Mouse (Mus musculus): ENCODE results near the gene Actn2. TPM values are rescaled to one million over a fixed set of nuclear protein-coding genes. Genes with fewer than 3 reads are reported as not detected.

Actn2 gene
- polyA plus RNA-seq, 1 experiment from 2014 or later = 4.6 TPM

DNA sequence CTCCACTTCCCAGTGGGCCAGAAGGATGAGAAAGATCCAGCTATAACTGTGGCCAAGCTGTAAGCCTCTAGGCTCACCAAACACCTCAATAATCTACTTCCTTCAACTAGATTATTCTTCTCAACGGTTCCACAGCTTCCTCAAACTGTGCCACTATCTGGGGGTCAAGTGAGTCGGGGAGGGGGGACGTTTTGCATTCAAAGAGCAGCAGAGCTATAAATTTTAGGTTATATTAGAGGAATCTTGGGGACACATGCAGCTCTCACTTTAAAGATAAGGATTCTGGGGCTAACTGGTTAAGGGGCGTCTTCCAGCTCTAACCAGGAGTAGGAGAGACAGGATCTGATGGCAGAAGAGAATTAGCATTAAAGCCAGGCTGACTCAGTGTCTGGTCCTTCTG is 15.6 kb upstream of the Actn2 start:
- no peak overlapping the region for H3K4me2 ChIP-seq (ENCODE audit: low read length)
- no peak overlapping the region for H3K9ac ChIP-seq (replicated peaks; ENCODE audit: low read depth, low read length)
- no peak overlapping the region for H3K27ac ChIP-seq (ENCODE audit: low read length)
- H3K36me3 ChIP-seq (ENCODE audit: control insufficient read depth, insufficient read depth) = no peaks in the 10 kb centered on the region
- no peaks in the 10 kb centered on the region for H3K27me3 ChIP-seq (replicated peaks; ENCODE audit: control insufficient read depth, insufficient read depth, low read length)
- no peak for ATAC-seq
- H3K4me1 ChIP-seq (replicated peaks; ENCODE audit: control insufficient read depth, insufficient read depth, low read length) = no peaks in the 10 kb centered on the region
- 71% methylated on average over 4 of the region's 4 CpGs for WGBS
- H3K9me3 ChIP-seq (ENCODE audit: control insufficient read depth, low read length) = no peaks in the 10 kb centered on the region
- no peak overlapping the region for H3K4me3 ChIP-seq (replicated peaks; ENCODE audit: low read length)

DNA sequence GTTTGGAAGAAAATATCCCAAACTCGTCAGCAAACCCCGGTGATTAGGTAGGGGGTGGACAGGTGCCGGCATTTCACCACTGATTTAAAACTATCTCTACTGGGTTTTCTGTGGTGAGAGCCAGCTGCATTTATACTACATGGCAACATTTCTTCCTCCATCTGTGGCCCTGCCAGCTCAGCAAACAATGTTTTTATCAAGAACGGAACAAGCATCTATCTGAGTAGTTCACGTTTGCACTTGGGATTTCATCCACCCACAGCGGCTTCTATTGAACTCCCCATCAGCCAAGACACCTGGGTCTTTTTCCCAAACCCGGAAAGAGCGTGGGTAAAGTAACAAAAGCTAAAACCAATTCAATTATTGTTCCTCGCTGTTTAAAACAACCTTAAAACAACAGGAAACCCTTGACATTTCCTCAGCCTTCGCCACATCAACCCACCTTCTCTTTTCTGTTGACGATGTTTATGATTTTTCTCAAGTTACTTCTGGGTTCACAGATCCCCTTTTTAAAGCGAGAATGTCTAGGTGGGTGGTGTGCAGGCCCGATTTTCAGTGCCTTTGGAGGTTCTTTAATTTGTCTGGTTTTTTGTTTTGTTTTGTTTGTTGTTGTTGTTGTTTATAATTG is 8.8 kb upstream of the Actn2 start:
- no peaks in the 10 kb centered on the region for H3K4me1 ChIP-seq (replicated peaks; ENCODE audit: control insufficient read depth, insufficient read depth, low read length)
- ATAC-seq = no peak
- WGBS = 77% methylated on average over 13 of the region's 13 CpGs

DNA sequence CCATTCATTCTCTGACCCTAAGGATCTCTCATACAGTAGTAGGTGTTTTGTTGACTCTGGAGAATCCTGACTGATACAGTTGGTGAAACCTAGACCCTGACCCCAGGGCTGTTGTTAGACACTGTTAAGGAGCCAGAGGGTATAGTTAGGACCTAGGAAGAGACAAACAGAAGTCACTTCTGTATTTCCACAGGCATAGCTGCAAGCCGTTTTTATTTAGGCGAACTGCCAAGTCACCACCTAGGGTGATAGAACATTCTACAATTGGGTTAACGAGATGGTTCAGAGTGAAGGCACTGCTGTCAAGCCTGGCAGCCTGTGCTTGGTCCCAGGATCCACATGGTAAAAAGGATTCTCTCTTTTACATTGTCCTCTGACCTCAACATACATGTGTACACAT is 6.3 kb upstream of the Actn2 start:
- H3K9ac ChIP-seq (replicated peaks; ENCODE audit: low read depth, low read length) = no peak overlapping the region
- H3K36me3 ChIP-seq (ENCODE audit: control insufficient read depth, insufficient read depth) = no peaks in the 10 kb centered on the region
- no peak overlapping the region for H3K4me2 ChIP-seq (ENCODE audit: low read length)
- H3K4me3 ChIP-seq (replicated peaks; ENCODE audit: low read length) = no peak overlapping the region
- H3K9me3 ChIP-seq (ENCODE audit: control insufficient read depth, low read length) = no peaks in the 10 kb centered on the region
- no peak overlapping the region for H3K27ac ChIP-seq (ENCODE audit: low read length)
- WGBS = 47% methylated on average over 3 of the region's 3 CpGs
- no peaks in the 10 kb centered on the region for H3K27me3 ChIP-seq (replicated peaks; ENCODE audit: control insufficient read depth, insufficient read depth, low read length)
- no peaks in the 10 kb centered on the region for H3K4me1 ChIP-seq (replicated peaks; ENCODE audit: control insufficient read depth, insufficient read depth, low read length)
- no peak for ATAC-seq

More for the DNA sequence above, 8.8 kb upstream of the Actn2 start:
- Histone ChIP-seq H3K9me3 (ENCODE audit: control insufficient read depth, low read length) (no peaks in the 10 kb centered on the region), H3K27me3 (replicated peaks; ENCODE audit: control insufficient read depth, insufficient read depth, low read length) (no peaks in the 10 kb centered on the region), H3K4me3 (replicated peaks; ENCODE audit: low read length) (no peak overlapping the region), H3K4me2 (ENCODE audit: low read length) (no peak overlapping the region), H3K36me3 (ENCODE audit: control insufficient read depth, insufficient read depth) (no peaks in the 10 kb centered on the region), H3K27ac (ENCODE audit: low read length) (no peak overlapping the region), H3K9ac (replicated peaks; ENCODE audit: low read depth, low read length) (no peak overlapping the region)

DNA sequence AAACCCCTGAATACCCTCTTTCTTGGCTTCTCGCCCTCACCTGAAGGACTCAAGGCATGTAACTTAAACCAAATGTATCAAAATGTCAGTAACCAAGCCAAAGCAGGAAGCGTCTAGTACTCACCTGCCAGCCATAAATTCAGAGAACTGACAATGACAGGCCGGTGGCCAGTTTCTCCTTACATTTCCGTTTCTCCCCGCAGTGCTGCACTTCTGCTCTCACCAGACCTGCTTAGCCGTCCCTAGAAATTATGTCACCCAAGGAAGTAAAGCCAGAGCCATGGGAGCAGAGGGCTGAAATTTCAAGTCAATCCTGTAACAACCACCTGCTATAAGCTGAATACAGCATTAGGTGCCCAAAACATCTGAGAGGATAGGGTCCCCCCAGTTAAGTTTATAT is 887 bp upstream of the Actn2 start:
- H3K27me3 ChIP-seq (replicated peaks; ENCODE audit: control insufficient read depth, insufficient read depth, low read length) = no peaks in the 10 kb centered on the region
- no peak overlapping the region for H3K27ac ChIP-seq (ENCODE audit: low read length)
- peaks cover 4% of the 10 kb centered on the region; the same call in 1 of the 2 replicates for H3K4me1 ChIP-seq (replicated peaks; ENCODE audit: control insufficient read depth, insufficient read depth, low read length)
- WGBS = 74% methylated on average over 6 of the region's 6 CpGs
- H3K4me3 ChIP-seq (replicated peaks; ENCODE audit: low read length) = no peak overlapping the region
- H3K9ac ChIP-seq (replicated peaks; ENCODE audit: low read depth, low read length) = no peak overlapping the region
- no peaks in the 10 kb centered on the region for H3K36me3 ChIP-seq (ENCODE audit: control insufficient read depth, insufficient read depth)
- no peak for ATAC-seq
- H3K4me2 ChIP-seq (ENCODE audit: low read length) = no peak overlapping the region
- no peaks in the 10 kb centered on the region for H3K9me3 ChIP-seq (ENCODE audit: control insufficient read depth, low read length)

DNA sequence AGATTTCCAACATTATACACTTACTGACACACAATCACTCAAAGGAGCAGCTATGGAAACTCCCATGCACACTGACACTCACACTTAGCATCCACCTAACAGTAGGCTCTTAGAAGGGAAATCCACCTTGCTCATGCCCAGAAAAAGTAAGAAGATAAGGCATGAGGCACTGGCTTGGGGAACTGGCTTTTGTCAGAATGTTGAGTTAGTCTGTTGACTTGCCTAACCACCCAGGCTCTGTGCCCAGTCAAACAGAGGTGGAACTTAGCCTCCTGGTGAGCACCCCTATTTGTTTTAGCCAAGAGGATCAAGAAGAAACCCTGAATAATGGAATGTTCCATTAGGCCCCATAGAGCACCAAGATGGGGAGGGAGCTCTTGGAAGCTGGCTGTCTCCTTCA is 1.1 kb downstream of the Actn2 start:
- no peak for ATAC-seq

DNA sequence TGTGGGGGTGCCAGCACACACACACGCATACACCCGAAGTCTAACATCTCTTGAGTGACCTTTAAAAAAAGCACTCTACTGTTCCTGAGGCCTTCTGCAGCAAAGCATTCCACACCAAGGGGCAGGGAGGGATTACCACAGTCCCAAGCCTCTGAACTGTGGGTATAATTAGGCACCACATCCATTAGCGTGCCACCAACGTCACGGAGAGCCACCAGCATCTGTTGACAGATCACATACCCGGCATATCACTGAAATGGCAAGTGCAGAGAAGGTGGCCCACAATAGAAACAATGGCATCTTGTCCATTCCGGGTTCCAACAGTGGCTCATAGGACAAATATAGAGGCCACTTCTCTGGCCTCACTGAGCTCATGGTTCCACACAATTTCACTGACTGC is 2.8 kb downstream of the Actn2 start:
- Histone ChIP-seq H3K27ac (ENCODE audit: low read length) (no peak overlapping the region), H3K4me1 (replicated peaks; ENCODE audit: control insufficient read depth, insufficient read depth, low read length) (peaks cover 4% of the 10 kb centered on the region; the same call in 1 of the 2 replicates), H3K9ac (replicated peaks; ENCODE audit: low read depth, low read length) (no peak overlapping the region), H3K27me3 (replicated peaks; ENCODE audit: control insufficient read depth, insufficient read depth, low read length) (no peaks in the 10 kb centered on the region), H3K4me2 (ENCODE audit: low read length) (no peak overlapping the region), H3K4me3 (replicated peaks; ENCODE audit: low read length) (no peak overlapping the region), H3K9me3 (ENCODE audit: control insufficient read depth, low read length) (no peaks in the 10 kb centered on the region), H3K36me3 (ENCODE audit: control insufficient read depth, insufficient read depth) (no peaks in the 10 kb centered on the region)
- no peak for ATAC-seq
- WGBS = 88% methylated on average over 7 of the region's 7 CpGs

More for the DNA sequence above, 1.1 kb downstream of the Actn2 start:
- Histone ChIP-seq H3K36me3 (ENCODE audit: control insufficient read depth, insufficient read depth) (no peaks in the 10 kb centered on the region), H3K9me3 (ENCODE audit: control insufficient read depth, low read length) (no peaks in the 10 kb centered on the region), H3K27ac (ENCODE audit: low read length) (no peak overlapping the region), H3K9ac (replicated peaks; ENCODE audit: low read depth, low read length) (no peak overlapping the region), H3K4me3 (replicated peaks; ENCODE audit: low read length) (no peak overlapping the region), H3K4me2 (ENCODE audit: low read length) (no peak overlapping the region), H3K4me1 (replicated peaks; ENCODE audit: control insufficient read depth, insufficient read depth, low read length) (peaks cover 4% of the 10 kb centered on the region; the same call in 1 of the 2 replicates), H3K27me3 (replicated peaks; ENCODE audit: control insufficient read depth, insufficient read depth, low read length) (no peaks in the 10 kb centered on the region)

DNA sequence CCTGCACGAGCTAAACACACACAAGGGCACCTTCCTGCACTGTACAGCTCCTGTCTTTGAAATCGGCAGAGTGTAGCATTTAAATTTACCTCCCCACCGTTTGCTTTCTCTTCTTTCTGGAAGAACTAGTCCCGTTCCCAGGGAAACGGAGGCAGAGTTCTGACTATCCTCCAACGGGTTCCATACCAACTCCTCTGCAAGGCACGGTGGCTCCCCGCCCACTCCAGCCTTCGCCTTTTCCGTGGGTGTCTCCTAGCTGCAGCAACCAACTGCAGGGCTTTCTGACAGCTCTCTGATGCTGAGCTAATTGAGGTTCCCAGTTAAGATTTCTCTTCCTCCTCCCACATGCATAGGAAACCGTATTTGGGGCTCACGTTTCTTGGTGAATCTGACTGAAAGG is 6.5 kb downstream of the Actn2 start:
- Histone ChIP-seq H3K4me3 (replicated peaks; ENCODE audit: low read length) (no peak overlapping the region), H3K4me1 (replicated peaks; ENCODE audit: control insufficient read depth, insufficient read depth, low read length) (no peaks in the 10 kb centered on the region), H3K36me3 (ENCODE audit: control insufficient read depth, insufficient read depth) (no peaks in the 10 kb centered on the region), H3K9me3 (ENCODE audit: control insufficient read depth, low read length) (no peaks in the 10 kb centered on the region), H3K27ac (ENCODE audit: low read length) (no peak overlapping the region), H3K4me2 (ENCODE audit: low read length) (no peak overlapping the region), H3K27me3 (replicated peaks; ENCODE audit: control insufficient read depth, insufficient read depth, low read length) (no peaks in the 10 kb centered on the region), H3K9ac (replicated peaks; ENCODE audit: low read depth, low read length) (no peak overlapping the region)
- no peak for ATAC-seq
- WGBS = 70% methylated on average over 12 of the region's 12 CpGs

DNA sequence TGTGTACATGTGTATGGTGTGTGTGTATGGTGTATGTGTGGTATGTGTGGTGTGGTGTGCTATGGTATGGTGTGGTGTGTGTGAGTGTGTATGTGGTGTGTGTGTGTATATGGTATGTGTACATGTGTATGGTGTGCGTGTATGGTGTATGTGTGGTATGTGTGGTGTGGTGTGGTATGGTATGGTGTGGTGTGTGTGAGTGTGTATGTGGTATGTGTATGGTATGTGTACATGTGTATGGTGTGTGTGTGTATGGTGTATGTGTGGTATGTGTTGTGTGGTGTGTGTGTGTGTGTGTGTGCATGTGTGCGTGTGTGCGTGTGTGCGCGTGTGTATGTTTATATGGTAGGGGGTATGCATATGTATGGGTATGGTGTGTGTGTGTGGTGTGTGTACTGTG is 9.0 kb downstream of the Actn2 start:
- Histone ChIP-seq H3K36me3 (ENCODE audit: control insufficient read depth, insufficient read depth) (no peaks in the 10 kb centered on the region), H3K4me1 (replicated peaks; ENCODE audit: control insufficient read depth, insufficient read depth, low read length) (no peaks in the 10 kb centered on the region), H3K4me2 (ENCODE audit: low read length) (no peak overlapping the region), H3K27ac (ENCODE audit: low read length) (no peak overlapping the region), H3K4me3 (replicated peaks; ENCODE audit: low read length) (no peak overlapping the region), H3K27me3 (replicated peaks; ENCODE audit: control insufficient read depth, insufficient read depth, low read length) (no peaks in the 10 kb centered on the region), H3K9ac (replicated peaks; ENCODE audit: low read depth, low read length) (no peak overlapping the region), H3K9me3 (ENCODE audit: control insufficient read depth, low read length) (no peaks in the 10 kb centered on the region)
- WGBS = 97% methylated on average over 5 of the region's 5 CpGs
- ATAC-seq = no peak

DNA sequence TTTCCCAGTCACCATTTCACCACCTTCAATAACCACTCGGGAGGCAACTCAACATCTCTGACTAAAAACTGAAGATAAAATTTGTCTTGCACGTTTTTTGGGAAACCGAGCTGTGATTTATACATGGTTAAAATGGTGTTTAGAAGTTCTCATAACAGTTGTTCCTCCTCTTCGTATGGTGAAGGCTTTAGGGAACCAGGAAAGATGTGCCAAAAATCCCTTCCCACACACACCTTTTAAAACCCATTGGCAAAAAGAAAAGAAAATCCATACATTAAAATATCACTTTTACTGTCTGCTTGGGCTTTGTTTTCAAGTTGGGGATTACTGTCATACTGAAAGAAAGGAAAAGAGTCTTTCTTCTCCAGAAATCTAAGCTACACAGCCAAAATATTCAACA is 12.2 kb downstream of the Actn2 start:
- no peaks in the 10 kb centered on the region for H3K27me3 ChIP-seq (replicated peaks; ENCODE audit: control insufficient read depth, insufficient read depth, low read length)
- no peaks in the 10 kb centered on the region for H3K36me3 ChIP-seq (ENCODE audit: control insufficient read depth, insufficient read depth)
- no peaks in the 10 kb centered on the region for H3K4me1 ChIP-seq (replicated peaks; ENCODE audit: control insufficient read depth, insufficient read depth, low read length)
- H3K9me3 ChIP-seq (ENCODE audit: control insufficient read depth, low read length) = no peaks in the 10 kb centered on the region
- WGBS = 86% methylated on average over 4 of the region's 4 CpGs
- no peak overlapping the region for H3K27ac ChIP-seq (ENCODE audit: low read length)
- H3K4me2 ChIP-seq (ENCODE audit: low read length) = no peak overlapping the region
- no peak for ATAC-seq
- no peak overlapping the region for H3K4me3 ChIP-seq (replicated peaks; ENCODE audit: low read length)
- H3K9ac ChIP-seq (replicated peaks; ENCODE audit: low read depth, low read length) = no peak overlapping the region

DNA sequence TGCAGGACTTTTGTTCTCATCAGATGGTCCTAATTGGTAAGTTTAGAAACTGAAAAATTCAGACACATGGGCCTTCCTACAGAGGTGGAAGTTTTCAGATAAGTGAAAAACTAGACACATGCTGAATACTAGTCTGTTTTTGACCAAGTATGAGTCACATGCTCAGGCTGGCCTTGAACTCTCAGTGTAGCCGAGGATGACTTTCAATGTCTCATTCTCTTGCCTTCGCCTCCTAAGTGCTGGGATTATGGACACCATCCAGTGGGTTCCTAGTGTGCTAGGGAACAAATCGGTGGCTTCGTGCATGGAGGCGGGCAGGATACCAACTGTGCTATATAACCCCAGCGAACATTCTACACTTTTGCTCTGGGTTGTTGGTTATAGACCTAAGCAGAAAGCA is 13.0 kb downstream of the Actn2 start:
- Histone ChIP-seq H3K27me3 (replicated peaks; ENCODE audit: control insufficient read depth, insufficient read depth, low read length) (no peaks in the 10 kb centered on the region), H3K4me1 (replicated peaks; ENCODE audit: control insufficient read depth, insufficient read depth, low read length) (no peaks in the 10 kb centered on the region), H3K27ac (ENCODE audit: low read length) (no peak overlapping the region), H3K36me3 (ENCODE audit: control insufficient read depth, insufficient read depth) (no peaks in the 10 kb centered on the region), H3K4me3 (replicated peaks; ENCODE audit: low read length) (no peak overlapping the region), H3K9me3 (ENCODE audit: control insufficient read depth, low read length) (no peaks in the 10 kb centered on the region), H3K9ac (replicated peaks; ENCODE audit: low read depth, low read length) (no peak overlapping the region), H3K4me2 (ENCODE audit: low read length) (no peak overlapping the region)
- WGBS = 93% methylated on average over 6 of the region's 6 CpGs
- no peak for ATAC-seq

Measured in forebrain, embryonic 16.5 days (tissue).